Mouse (Mus musculus) neutrophil, adult 83 days (primary cell): ENCODE results near the gene Rrnad1. TPM values are rescaled to one million over a fixed set of nuclear protein-coding genes. Genes with fewer than 3 reads are reported as not detected.

Experiments
- total RNA-seq, 2 experiments: library from RNA; stranded (reverse); gene quantifications; one replicate each; pipeline ENCODE4 v1.2.4; 2023

Rrnad1 gene
- 10 to 100 TPM in 1 of 2 experiments, 1 to 10 TPM in 1; 9.9 to 12.1 TPM for total RNA-seq

GRCm38 (mm10) chr3:87930078-87930795, at the start of gene Rrnad1, which contains the start of gene Isg20l2:
TSS of gene Rrnad1 (minus strand) at chr3:87930717.
TSS of gene Isg20l2 (plus strand) at chr3:87930314.

GRCm38 (mm10) chr3:87970939-87971488, 40.5 kb upstream of the Rrnad1 start, which contains the start of gene Nes:
TSS of gene Nes (plus strand) at chr3:87971078.

GRCm38 (mm10) chr3:87948378-87949265, 18.1 kb upstream of the Rrnad1 start, which contains the start of gene Crabp2:
TSS of gene Crabp2 (plus strand) at chr3:87948666.

GRCm38 (mm10) chr3:87919336-87920108, 11.0 kb downstream of the Rrnad1 start, which contains the start of gene Mrpl24:
TSS of gene Mrpl24 (plus strand) at chr3:87919506.

GRCm38 (mm10) chr3:87905880-87906485, 24.5 kb downstream of the Rrnad1 start, which contains the start of gene Hdgf:
TSS of gene Hdgf (plus strand) at chr3:87906321.

GRCm38 (mm10) chr3:87885281-87886003, 45.1 kb downstream of the Rrnad1 start, which contains the start of gene Prcc:
TSS of gene Prcc (minus strand) at chr3:87885608.

Other genes with a start within 250 kb of the Rrnad1 start
- gene Lrrc71, start 182.1 kb downstream of the Rrnad1 start, total RNA-seq, result under 1 TPM; 0.31 to 0.94 TPM
- not detected for gene Ntrk1, start 135.6 kb downstream of the Rrnad1 start, total RNA-seq
- gene Insrr, start 133.8 kb downstream of the Rrnad1 start, total RNA-seq, result not detected
- gene Pear1, start 106.4 kb downstream of the Rrnad1 start, total RNA-seq, result 1 to 10 TPM in 1 of 2 experiments, under 1 TPM in 1; 0.22 to 1.3 TPM
- under 1 TPM; 0.57 to 0.70 TPM for gene Sh2d2a, start 84.0 kb downstream of the Rrnad1 start, total RNA-seq
- gene Prcc, start 45.1 kb downstream of the Rrnad1 start, total RNA-seq, result 10 to 100 TPM; 30.5 to 30.9 TPM
- gene Hdgf, start 24.4 kb downstream of the Rrnad1 start, total RNA-seq, result 100 to 1,000 TPM; 117 to 149 TPM
- gene Mrpl24, start 11.2 kb downstream of the Rrnad1 start, total RNA-seq, result 10 to 100 TPM; 65.4 to 71.5 TPM
- 10 to 100 TPM; 23.2 to 24.4 TPM for gene Isg20l2, start 403 bp downstream of the Rrnad1 start, total RNA-seq
- not detected for gene Crabp2, start 17.9 kb upstream of the Rrnad1 start, total RNA-seq
- gene Nes, start 40.4 kb upstream of the Rrnad1 start, total RNA-seq, result not detected
- not detected for gene Bcan, start 69.5 kb upstream of the Rrnad1 start, total RNA-seq
- gene Hapln2, start 96.9 kb upstream of the Rrnad1 start, total RNA-seq, result not detected
- gene Gpatch4, start 112.4 kb upstream of the Rrnad1 start, total RNA-seq, result 1 to 10 TPM; 2.5 to 5.9 TPM
- gene Naxe, start 127.8 kb upstream of the Rrnad1 start, total RNA-seq, result 10 to 100 TPM; 26.4 to 30.3 TPM
- not detected for gene Ttc24, start 147.6 kb upstream of the Rrnad1 start, total RNA-seq
- 10 to 100 TPM; 35.3 to 39.7 TPM for gene Iqgap3, start 151.3 kb upstream of the Rrnad1 start, total RNA-seq
- 10 to 100 TPM; 55.4 to 69.5 TPM for gene Mef2d, start 211.7 kb upstream of the Rrnad1 start, total RNA-seq